Mouse (Mus musculus): ENCODE data around the gene Phgr1.

GRCm38 (mm10) chr2:118824396-118824795, 51.8 kb downstream of the Phgr1 start:
- TF ChIP-seq POLR2A (IDR thresholded peaks at IDR 0.05; ENCODE audit: extremely low read depth, insufficient read depth, low read length) (no peak), CTCF (IDR thresholded peaks at IDR 0.05; ENCODE audit: low read depth, low read length) (no peak)

All from liver, adult 2 months (tissue).